Mouse (Mus musculus) layer of hippocampus, adult 6 months (tissue): ENCODE results near the gene Cbr4. TPM values are rescaled to one million over a fixed set of nuclear protein-coding genes. Genes with fewer than 3 reads are reported as not detected.

Source experiments
- long read RNA-seq, 2 experiments: library from polyadenylated mRNA; unstranded; transcript quantifications; one replicate each; pipeline ENCODE4 v2.0.0; 2019 to 2020
- polyA plus RNA-seq: library from polyadenylated mRNA; unstranded; fragments of <200 nt; fragmentation: Nextera tagmentation; gene quantifications from 2 replicates; pipeline ENCODE4 v1.2.3, GENCODE M21; 2021

Gene Cbr4
- 36.8 and 38.5 TPM in 2 replicates for polyA plus RNA-seq
- long read RNA-seq, experiment 1, full-length matches to known transcripts: 25 of 26 reads
- long read RNA-seq, experiment 1, partial matches to known transcripts: 0 of 26 reads
- long read RNA-seq, experiment 1, other reads (novel, unspliced or antisense): 1 of 26 reads
- long read RNA-seq, experiment 2, full-length matches to known transcripts: 30 of 35 reads
- long read RNA-seq, experiment 2, partial matches to known transcripts: 0 of 35 reads
- long read RNA-seq, experiment 2, other reads (novel, unspliced or antisense): 5 of 35 reads

GRCm38 (mm10) chr8:61487597-61488156, at the start of gene Cbr4:
Gene Cbr4 (plus strand): TSS chr8:61487734.

